Mouse (Mus musculus) common myeloid progenitor, adult 5-6 weeks (primary cell): ENCODE measurements at regions not wholly inside any gene's neighbourhood (a gene's known extent, or its start where the extent isn't known, plus 50 kb on each side); places are given as distances from the start of the nearest gene placed in this dataset.
A peak's percentile ranks its signal among the peaks of the same experiment; 100 is the strongest.

ENCODE experiments used
- ATAC-seq: replicated peaks from 2 replicates; pipeline ENCODE4 v1.8.0; 2016; ENCODE audit warnings: low read depth, mild to moderate bottlenecking, moderate TSS enrichment, inconsistent platforms; ENCODE audit not compliant: poor library complexity, severe bottlenecking

- ATAC-seq: no peak
Measured at GRCm38 (mm10) chr12:70624298-70624980, 171.5 kb downstream of the Tmx1 start.

DNA sequence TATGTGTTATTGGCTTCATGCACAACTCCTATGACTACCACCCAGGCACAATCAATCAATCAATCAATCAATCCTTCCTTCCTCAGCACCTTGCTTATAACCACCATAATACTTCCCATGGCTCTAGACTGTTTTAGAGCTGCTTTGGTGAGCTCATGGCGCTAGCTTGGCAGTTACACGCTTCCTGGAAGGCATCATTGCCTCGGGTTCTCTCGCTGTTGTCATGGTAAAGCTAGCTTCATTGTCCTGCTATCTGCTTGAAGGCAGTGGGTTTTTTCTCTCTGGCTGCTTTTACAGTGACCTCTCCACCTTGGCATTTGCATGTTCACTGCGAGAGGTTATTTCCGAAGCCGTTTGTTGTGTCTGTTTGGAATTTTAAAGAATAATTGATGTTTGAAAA is 174.7 kb downstream of the Tmx1 start:
- no peak for ATAC-seq

GRCm38 (mm10) chr12:70628384-70629365 is 175.8 kb downstream of the Tmx1 start:
- ATAC-seq: no peak

GRCm38 (mm10) chr12:70629371-70629770 is 176.5 kb downstream of the Tmx1 start:
- no peak for ATAC-seq

DNA sequence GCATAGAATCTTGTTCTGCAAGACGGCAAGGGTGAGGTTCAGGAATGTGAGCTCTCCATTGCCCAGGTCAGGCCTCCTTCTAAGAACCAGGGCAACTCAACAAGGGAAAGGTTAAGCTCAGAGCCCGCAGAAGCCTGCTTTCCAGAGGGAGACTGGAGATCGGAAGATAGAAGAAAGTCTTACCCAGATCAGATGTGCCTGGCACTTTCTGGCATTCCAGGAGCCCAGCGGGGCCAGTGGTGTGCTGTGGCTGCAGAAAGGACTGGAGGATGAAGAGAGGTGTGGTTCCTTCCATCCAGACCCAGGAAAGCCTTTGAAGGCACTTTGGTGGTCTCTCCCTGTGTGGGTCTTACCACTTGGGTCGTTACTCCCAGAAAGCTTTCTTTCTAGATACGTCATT is 178.4 kb downstream of the Tmx1 start:
- no peak for ATAC-seq

GRCm38 (mm10) chr12:70633194-70633593 is 180.3 kb downstream of the Tmx1 start:
- no peak for ATAC-seq

DNA sequence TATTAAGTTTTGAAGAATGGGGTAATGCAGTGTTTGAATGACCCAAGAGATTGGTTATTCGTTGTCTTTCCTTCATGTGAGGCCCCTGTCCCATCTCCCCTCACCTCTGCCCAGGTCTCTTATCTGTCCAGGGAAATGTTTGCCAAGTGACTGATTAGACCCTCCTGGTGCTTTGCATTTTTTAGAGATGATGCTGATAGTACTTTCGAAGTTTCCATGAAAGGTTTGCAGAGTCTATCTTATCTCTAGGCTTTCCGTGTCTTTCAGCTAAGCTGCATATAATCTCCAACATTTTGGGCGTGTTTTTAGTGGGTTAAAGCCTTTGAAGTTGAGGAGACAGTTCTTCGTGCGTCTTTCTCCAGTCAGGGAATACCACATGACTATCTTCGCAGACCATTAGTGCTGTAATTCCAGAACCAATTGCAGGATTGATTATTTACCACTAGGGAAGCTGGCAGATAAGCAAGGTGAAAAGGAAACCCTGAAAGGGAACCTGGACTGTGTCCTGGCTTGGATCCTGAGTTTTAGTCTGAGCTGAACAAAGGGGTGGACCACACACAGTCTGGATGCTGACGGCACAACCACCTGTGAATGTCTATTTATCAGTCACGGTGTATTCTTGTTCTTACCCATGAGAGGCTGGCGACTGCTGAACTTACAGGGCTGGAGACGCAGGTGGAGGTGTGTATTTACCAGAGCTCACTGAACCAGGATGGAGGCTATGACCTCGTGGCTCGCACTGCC is 180.9 kb downstream of the Tmx1 start:
- no peak for ATAC-seq

- no peak for ATAC-seq
Measured at GRCm38 (mm10) chr12:70635997-70636396, 183.1 kb downstream of the Tmx1 start.

DNA sequence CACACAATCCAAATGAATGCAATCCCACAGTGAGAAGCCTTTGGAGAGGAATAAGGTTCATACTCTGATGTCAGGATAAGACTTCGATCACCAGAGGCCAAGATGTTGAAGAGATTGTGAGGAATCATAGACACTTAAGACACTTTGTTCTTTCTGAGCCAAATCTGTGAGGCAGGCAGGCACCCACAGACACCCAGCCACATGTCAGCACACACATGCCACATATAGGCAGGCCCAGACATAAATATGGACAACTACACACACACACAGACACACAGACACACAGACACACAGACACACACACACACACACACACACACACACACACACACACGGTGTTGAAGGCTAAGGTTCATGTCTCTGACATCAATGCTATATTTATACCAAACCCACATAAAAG is 185.1 kb upstream of the Frmd6 start:
- no peak for ATAC-seq

DNA sequence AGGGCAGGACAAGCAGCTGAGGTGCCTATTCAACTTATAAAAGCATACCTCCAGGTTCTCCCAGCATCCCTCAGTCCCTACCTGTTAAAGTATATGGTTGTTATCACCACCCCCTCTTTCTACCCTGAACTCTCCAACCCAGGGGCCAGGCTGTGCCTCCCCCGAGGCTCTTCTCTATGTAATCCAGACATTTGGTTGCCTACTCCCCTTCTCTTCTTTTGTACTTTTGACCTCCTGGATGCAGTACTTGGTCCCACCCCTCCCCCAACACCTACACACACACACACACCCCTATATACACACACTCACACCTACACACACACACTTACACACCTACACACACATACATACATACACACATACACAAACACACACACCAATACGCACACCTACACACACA is 180.4 kb upstream of the Frmd6 start:
- ATAC-seq: no peak

DNA sequence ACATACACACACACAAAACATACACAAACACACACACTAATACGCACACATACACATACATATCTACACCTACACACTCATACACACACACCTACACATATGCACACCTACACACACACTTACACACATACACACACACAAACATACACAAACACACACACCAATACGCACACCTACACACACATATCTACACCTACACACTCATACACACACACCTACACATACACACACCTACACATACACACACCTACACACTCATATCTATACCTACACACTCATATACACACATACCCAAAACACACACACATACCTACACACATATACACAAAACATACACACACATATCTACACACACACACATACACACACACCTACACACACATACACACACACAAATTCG is 179.9 kb upstream of the Frmd6 start:
- no peak for ATAC-seq

- ATAC-seq: no peak
Measured at GRCm38 (mm10) chr12:70647516-70647915, 177.8 kb upstream of the Frmd6 start.

- no peak for ATAC-seq
Measured at GRCm38 (mm10) chr12:70648179-70648811, 177.0 kb upstream of the Frmd6 start.

DNA sequence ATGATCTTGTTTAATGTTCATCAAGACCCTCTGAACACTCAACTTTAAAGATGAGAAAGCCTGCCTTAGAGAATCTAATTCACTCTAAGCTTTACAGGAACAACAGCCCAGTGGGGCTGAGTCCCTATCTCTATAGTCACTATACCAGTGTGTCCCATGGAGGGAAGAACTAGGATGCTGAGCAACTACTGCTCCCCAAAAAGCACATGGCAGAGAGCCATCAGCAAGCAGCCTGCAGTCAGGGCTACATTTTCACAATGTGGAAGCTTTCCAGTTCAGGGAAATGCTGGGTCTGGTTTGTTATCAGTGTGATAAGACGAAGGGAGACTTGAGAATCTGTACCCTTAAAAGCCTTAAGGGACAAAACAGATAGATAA is 176.5 kb upstream of the Frmd6 start:
- no peak for ATAC-seq

DNA sequence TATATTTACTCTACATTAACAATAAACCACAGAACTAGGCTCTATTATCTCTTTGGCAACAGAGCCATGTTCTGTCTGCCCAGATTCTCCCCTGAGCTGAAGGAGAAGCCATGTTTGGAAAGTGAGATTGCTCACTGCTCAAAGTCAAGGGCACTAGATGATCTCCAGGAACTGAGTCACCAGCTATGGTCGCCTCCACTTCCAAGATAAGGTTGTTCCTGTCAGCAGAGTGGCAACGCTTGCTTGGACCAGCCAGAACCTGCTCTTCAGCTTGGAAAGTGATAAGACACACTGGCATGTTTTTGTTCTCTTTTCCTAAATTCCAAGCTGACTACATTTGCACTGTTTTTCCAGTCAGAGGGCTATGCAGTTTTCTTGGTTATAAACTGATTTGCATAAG is 175.6 kb upstream of the Frmd6 start:
- ATAC-seq: peak; percentile 52; the same call in 1 of the 2 replicates

GRCm38 (mm10) chr12:70650470-70650869 is 174.8 kb upstream of the Frmd6 start:
- no peak for ATAC-seq

GRCm38 (mm10) chr12:70652751-70653150 is 172.6 kb upstream of the Frmd6 start:
- no peak for ATAC-seq

DNA sequence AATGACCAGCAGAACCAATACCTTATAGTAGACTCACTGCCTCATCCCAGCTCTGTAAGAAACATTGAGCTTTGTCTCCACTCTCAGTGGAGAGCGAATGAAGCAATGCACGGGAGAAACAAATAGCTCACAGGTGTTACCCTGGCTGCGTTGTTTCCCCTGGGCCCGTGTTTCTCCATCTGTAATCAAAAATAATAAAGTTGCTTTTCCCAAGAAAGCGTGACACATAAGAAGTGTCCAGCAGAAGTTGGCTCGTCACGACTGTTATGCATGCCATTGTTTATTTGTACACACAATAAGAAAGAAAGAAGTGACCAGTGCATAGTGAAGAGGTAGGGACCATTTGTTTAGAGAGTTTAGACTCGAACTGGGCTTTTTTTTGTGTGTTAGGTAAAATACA is 171.3 kb upstream of the Frmd6 start:
- ATAC-seq: no peak

- no peak for ATAC-seq
Measured at GRCm38 (mm10) chr12:70654546-70654945, 170.8 kb upstream of the Frmd6 start.

DNA sequence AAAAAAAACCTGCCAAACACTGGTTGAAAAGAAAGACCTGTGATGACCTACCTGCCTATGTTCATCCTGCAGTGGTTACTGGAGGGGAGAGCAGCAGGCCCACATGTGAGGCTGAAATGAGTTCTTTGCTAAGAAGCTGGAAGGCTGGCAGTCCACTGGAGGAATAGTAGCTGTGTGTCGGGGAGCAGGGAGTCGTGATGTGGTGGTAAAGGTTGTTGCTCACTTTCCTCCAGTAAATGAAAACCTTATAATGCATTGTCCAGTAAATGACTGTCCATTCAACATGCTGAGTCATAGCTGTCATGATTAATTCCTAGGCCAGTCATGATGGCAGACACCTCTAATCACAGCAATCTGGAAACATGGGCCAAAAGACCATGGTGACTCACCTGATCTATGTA is 169.9 kb upstream of the Frmd6 start:
- ATAC-seq: no peak
